Comparison of ENCODE assay signal across 24 mouse cellular contexts in genomic region chr14:11719259-11719658, GRCm38 (mm10).
"Had no signal": no experiment of that assay in that cellular context is flagged by ENCODE, and none has a peak within 500 bp of the region (broad histone marks: within the 10 kb centered on the region; RNA-seq: fewer than 3 reads in every experiment).

No protein-coding gene starts in this region.

- ATAC-seq: hindbrain, postnatal 0 days; intestine, embryonic 16.5 days had no signal

- DNase-seq: gastrocnemius, adult 2 months; gastrocnemius, postnatal 14 days; gastrocnemius, postnatal 36 days; heart, adult 11 months; heart, adult 2 months; heart, postnatal 14 days; heart, postnatal 36 days; kidney, adult 11 months; kidney, adult 2 months; kidney, adult 9 months; kidney, postnatal 25 days; kidney, postnatal 4 days; liver had no signal

- H3K4me2 ChIP-seq: heart, embryonic 12.5 days; hindbrain, embryonic 13.5 days; hindbrain, embryonic 15.5 days; kidney, embryonic 15.5 days; limb, embryonic 12.5 days had no signal

- H3K27me3 ChIP-seq: heart, embryonic 12.5 days; hindbrain, embryonic 13.5 days; hindbrain, embryonic 15.5 days; kidney, embryonic 15.5 days; limb, embryonic 12.5 days had no signal

- H3K9me3 ChIP-seq: hindbrain, embryonic 13.5 days; hindbrain, embryonic 15.5 days; kidney, embryonic 15.5 days; limb, embryonic 10.5 days; limb, embryonic 12.5 days had no signal

- H3K27ac ChIP-seq: gastrocnemius, adult 2 months; heart, adult 2 months; hindbrain, embryonic 13.5 days; hindbrain, embryonic 15.5 days; hindbrain, postnatal 0 days; kidney, embryonic 15.5 days; kidney, postnatal 0 days; layer of hippocampus, adult 2 months; left cerebral cortex, adult 2 months; limb, embryonic 10.5 days; limb, embryonic 12.5 days had no signal

- H3K4me1 ChIP-seq: limb, embryonic 10.5 days; limb, embryonic 12.5 days had no signal

- H3K9ac ChIP-seq: heart, embryonic 12.5 days; hindbrain, embryonic 13.5 days; hindbrain, embryonic 15.5 days; kidney, embryonic 15.5 days; limb, embryonic 12.5 days had no signal

- H3K4me3 ChIP-seq: gastrocnemius, adult 2 months; heart, adult 2 months; heart, embryonic 12.5 days; hindbrain, embryonic 13.5 days; hindbrain, embryonic 15.5 days; kidney, embryonic 15.5 days; layer of hippocampus, adult 2 months; left cerebral cortex, adult 2 months; limb, embryonic 10.5 days; limb, embryonic 12.5 days had no signal

- H3K36me3 ChIP-seq: hindbrain, embryonic 13.5 days; hindbrain, embryonic 15.5 days; kidney, embryonic 15.5 days had no signal
